Mouse (Mus musculus) MEL (cell line): ENCODE results near the gene Grtp1. TPM values are rescaled to one million over a fixed set of nuclear protein-coding genes. Genes with fewer than 3 reads are reported as not detected.

ENCODE experiments used
- DNase-seq: peaks from one replicate; pipeline ENCODE4 v3.0.0; 2011; ENCODE audit warnings: low read depth, low spot score
- H3K27ac ChIP-seq: 2 replicates; pipeline ENCODE4 v1.5.1; 2012; ENCODE audit warnings: low read depth, mild to moderate bottlenecking, control low read depth, low read length, moderate library complexity; ENCODE audit not compliant: control insufficient read depth
- H3K27me3 ChIP-seq, 2 experiments: fragments of 150-350 bp in 1 of 2; sonication (generic) in 1 of 2; 2 replicates each; pipeline ENCODE4 v1.6.1; 2012; ENCODE audit warnings: low read length in 2 of 2, mild to moderate bottlenecking in 2 of 2, improper control_type of control experiment in 1 of 2, moderate library complexity in 1 of 2; ENCODE audit not compliant: insufficient read depth in 2 of 2, control insufficient read depth in 1 of 2
- H3K36me3 ChIP-seq, 2 experiments: 2 replicates each; pipeline ENCODE4 v1.6.1; 2012 to 2014; ENCODE audit warnings: low read length in 2 of 2, improper control_type of control experiment in 1 of 2, inconsistent platforms in 1 of 2, mild to moderate bottlenecking in 1 of 2; ENCODE audit not compliant: insufficient read depth in 2 of 2, control insufficient read depth in 1 of 2
- H3K4me1 ChIP-seq, 2 experiments: fragments of 150-350 bp in 1 of 2; sonication (generic) in 1 of 2; 2 replicates each; pipeline ENCODE4 v1.6.1; 2012; ENCODE audit warnings: low read length in 2 of 2, improper control_type of control experiment in 1 of 2, mild to moderate bottlenecking in 1 of 2; ENCODE audit not compliant: insufficient read depth in 2 of 2, control insufficient read depth in 1 of 2
- H3K4me3 ChIP-seq, 2 experiments: fragments of 150-350 bp in 1 of 2; sonication (generic) in 1 of 2; 2 replicates each; pipeline ENCODE4 v1.5.1; 2012; ENCODE audit warnings: low read depth in 2 of 2, low read length in 2 of 2, mild to moderate bottlenecking in 2 of 2, moderate library complexity in 2 of 2, control low read depth in 1 of 2, improper control_type of control experiment in 1 of 2; ENCODE audit not compliant: control insufficient read depth in 1 of 2, insufficient read depth in 1 of 2
- H3K79me2 ChIP-seq: 2 replicates; pipeline ENCODE4 v1.6.1; 2012; ENCODE audit warnings: mild to moderate bottlenecking, low read length, moderate library complexity; ENCODE audit not compliant: control insufficient read depth, poor library complexity, insufficient read depth
- H3K9ac ChIP-seq: 2 replicates; pipeline ENCODE4 v1.6.1; 2012; ENCODE audit warnings: low read depth, mild to moderate bottlenecking, control low read depth, low read length, moderate library complexity; ENCODE audit not compliant: control insufficient read depth, poor library complexity, severe bottlenecking
- H3K9me3 ChIP-seq: fragments of 150-350 bp; sonication (generic); replicated peaks from 2 replicates; pipeline ENCODE4 v1.6.1; 2012; ENCODE audit warnings: mild to moderate bottlenecking, low read length, improper control_type of control experiment, moderate library complexity; ENCODE audit not compliant: insufficient read depth
- BHLHE40 ChIP-seq: IDR thresholded peaks from 2 replicates; pipeline ENCODE4 v1.6.1; 2012; ENCODE audit warnings: low read depth, mild to moderate bottlenecking, inconsistent platforms, low read length, improper control_type of control experiment, borderline replicate concordance
- CHD1 ChIP-seq: IDR thresholded peaks from 2 replicates; pipeline ENCODE4 v1.6.1; 2012; ENCODE audit warnings: low read depth, mild to moderate bottlenecking, inconsistent platforms, low read length, improper control_type of control experiment
- CHD2 ChIP-seq: IDR thresholded peaks from 2 replicates; pipeline ENCODE4 v1.6.1; 2011; ENCODE audit warnings: low read length, improper control_type of control experiment
- CTCF ChIP-seq, 3 experiments: IDR thresholded peaks in 2 of 3; conservative IDR thresholded peaks in 1 of 3; 2 replicates each; pipeline ENCODE4 v1.5.1; 2011 to 2012; ENCODE audit warnings: low read length in 3 of 3, low read depth in 2 of 3, mild to moderate bottlenecking in 2 of 3, improper control_type of control experiment in 1 of 3, inconsistent platforms in 1 of 3, mixed read lengths in 1 of 3, moderate library complexity in 1 of 3; ENCODE audit not compliant: control insufficient read depth in 1 of 3, insufficient read depth in 1 of 3, poor library complexity in 1 of 3, severe bottlenecking in 1 of 3
- E2F4 ChIP-seq: IDR thresholded peaks from 2 replicates; pipeline ENCODE4 v1.6.1; 2011; ENCODE audit warnings: low read depth, low read length, improper control_type of control experiment, borderline replicate concordance
- EP300 ChIP-seq, 2 experiments: IDR thresholded peaks; 2 replicates each; pipeline ENCODE4 v1.6.1; 2011; ENCODE audit warnings: improper control_type of control experiment in 2 of 2, low read length in 2 of 2, low read depth in 1 of 2, mild to moderate bottlenecking in 1 of 2
- ETS1 ChIP-seq: IDR thresholded peaks from 2 replicates; pipeline ENCODE4 v1.6.1; 2012; ENCODE audit warnings: low read depth, mild to moderate bottlenecking, inconsistent platforms, low read length, improper control_type of control experiment, moderate library complexity
- GABPA ChIP-seq: IDR thresholded peaks from 2 replicates; pipeline ENCODE4 v1.6.1; 2012; ENCODE audit warnings: low read depth, mild to moderate bottlenecking, inconsistent platforms, low read length, improper control_type of control experiment, moderate library complexity
- GATA1 ChIP-seq: IDR thresholded peaks from 2 replicates; pipeline ENCODE4 v1.6.1; 2011; ENCODE audit warnings: low read depth, low read length, improper control_type of control experiment
- JUND ChIP-seq: IDR thresholded peaks from 2 replicates; pipeline ENCODE4 v1.6.1; 2011; ENCODE audit warnings: low read depth, mild to moderate bottlenecking, improper control_type of control experiment, low read length
- KAT2A ChIP-seq: conservative IDR thresholded peaks from 2 replicates; pipeline ENCODE4 v1.6.1; 2012; ENCODE audit warnings: low read depth, low read length, improper control_type of control experiment, inconsistent platforms
- MAFK ChIP-seq: IDR thresholded peaks from 2 replicates; pipeline ENCODE4 v1.6.1; 2011; ENCODE audit warnings: low read depth, mild to moderate bottlenecking, low read length, improper control_type of control experiment, borderline replicate concordance
- MAX ChIP-seq: IDR thresholded peaks from 2 replicates; pipeline ENCODE4 v1.6.1; 2011; ENCODE audit warnings: low read length, improper control_type of control experiment
- MEF2A ChIP-seq: IDR thresholded peaks from 2 replicates; pipeline ENCODE4 v1.6.1; 2014; ENCODE audit warnings: low read depth, mild to moderate bottlenecking, inconsistent platforms, low read length, improper control_type of control experiment; ENCODE audit not compliant: poor library complexity, insufficient replicate concordance, severe bottlenecking; ENCODE audit errors: extremely low read depth
- MXI1 ChIP-seq: IDR thresholded peaks from 2 replicates; pipeline ENCODE4 v1.6.1; 2011; ENCODE audit warnings: mild to moderate bottlenecking, low read depth, low read length, improper control_type of control experiment
- MYB ChIP-seq: IDR thresholded peaks from 2 replicates; pipeline ENCODE4 v1.6.1; 2011; ENCODE audit warnings: mild to moderate bottlenecking, low read depth, low read length, improper control_type of control experiment
- MYC ChIP-seq: IDR thresholded peaks from 2 replicates; pipeline ENCODE4 v1.6.1; 2011; ENCODE audit warnings: low read depth, mild to moderate bottlenecking, low read length, improper control_type of control experiment, moderate library complexity
- NELFE ChIP-seq: IDR thresholded peaks from 2 replicates; pipeline ENCODE4 v1.6.1; 2011; ENCODE audit warnings: low read depth, low read length, improper control_type of control experiment
- NRF1 ChIP-seq: IDR thresholded peaks from 2 replicates; pipeline ENCODE4 v1.6.1; 2014; ENCODE audit warnings: low read depth, mild to moderate bottlenecking, inconsistent platforms, low read length, improper control_type of control experiment, moderate library complexity; ENCODE audit not compliant: poor library complexity, insufficient read depth, severe bottlenecking
- POLR2A ChIP-seq, 2 experiments: IDR thresholded peaks; 2 replicates each; pipeline ENCODE4 v1.6.1; 2011 to 2012; ENCODE audit warnings: low read length in 2 of 2, mild to moderate bottlenecking in 2 of 2, control low read depth in 1 of 2, improper control_type of control experiment in 1 of 2, low read depth in 1 of 2, moderate library complexity in 1 of 2; ENCODE audit not compliant: control insufficient read depth in 1 of 2, insufficient read depth in 1 of 2, poor library complexity in 1 of 2
- POLR2AphosphoS2 ChIP-seq: IDR thresholded peaks from 2 replicates; pipeline ENCODE4 v1.6.1; 2011; ENCODE audit warnings: low read length, improper control_type of control experiment
- RAD21 ChIP-seq: IDR thresholded peaks from 2 replicates; pipeline ENCODE4 v1.6.1; 2011; ENCODE audit warnings: mild to moderate bottlenecking, low read depth, low read length, improper control_type of control experiment
- RCOR1 ChIP-seq: IDR thresholded peaks from 2 replicates; pipeline ENCODE4 v1.6.1; 2012; ENCODE audit warnings: low read depth, mild to moderate bottlenecking, inconsistent platforms, low read length, improper control_type of control experiment
- SIN3A ChIP-seq: IDR thresholded peaks from 2 replicates; pipeline ENCODE4 v1.6.1; 2012; ENCODE audit warnings: low read length, improper control_type of control experiment, inconsistent platforms
- TAL1 ChIP-seq: IDR thresholded peaks from 2 replicates; pipeline ENCODE4 v1.6.1; 2012; ENCODE audit warnings: mild to moderate bottlenecking, inconsistent platforms, low read length, moderate library complexity, mixed read lengths
- TCF12 ChIP-seq: IDR thresholded peaks from 2 replicates; pipeline ENCODE4 v1.6.1; 2014; ENCODE audit warnings: low read depth, mild to moderate bottlenecking, inconsistent platforms, low read length, improper control_type of control experiment, moderate library complexity
- UBTF ChIP-seq: IDR thresholded peaks from 2 replicates; pipeline ENCODE4 v1.6.1; 2012; ENCODE audit warnings: low read depth, mild to moderate bottlenecking, inconsistent platforms, low read length, improper control_type of control experiment, moderate library complexity, borderline replicate concordance; ENCODE audit not compliant: insufficient read depth
- USF1 ChIP-seq: IDR thresholded peaks from 2 replicates; pipeline ENCODE4 v1.6.1; 2014; ENCODE audit warnings: low read depth, mild to moderate bottlenecking, inconsistent platforms, low read length, improper control_type of control experiment, moderate library complexity
- USF2 ChIP-seq, 2 experiments: IDR thresholded peaks; 2 replicates each; pipeline ENCODE4 v1.6.1; 2011 to 2012; ENCODE audit warnings: improper control_type of control experiment in 2 of 2, low read length in 2 of 2, borderline replicate concordance in 1 of 2, inconsistent platforms in 1 of 2, low read depth in 1 of 2, mild to moderate bottlenecking in 1 of 2; ENCODE audit not compliant: insufficient read depth in 1 of 2
- ZKSCAN1 ChIP-seq: IDR thresholded peaks from 2 replicates; pipeline ENCODE4 v1.6.1; 2012; ENCODE audit warnings: low read depth, mild to moderate bottlenecking, inconsistent platforms, low read length, improper control_type of control experiment, moderate library complexity
- polyA plus RNA-seq, 2 experiments: library from polyadenylated mRNA; stranded (reverse) in 1 of 2; unstranded in 1 of 2; fragments of >175 nt in 1 of 2; fragments of >200 nt in 1 of 2; gene quantifications; 2 replicates each; pipeline versions ENCODE4 v1.2.1 to v1.2.4; 2012; ENCODE audit warnings: low replicate concordance in 2 of 2, low read depth in 1 of 2; ENCODE audit not compliant: insufficient read length in 2 of 2, insufficient read depth in 1 of 2, missing spikeins in 1 of 2
- total RNA-seq: library from RNA; depleted of rRNA; stranded (reverse); fragments of 300-350 nt; gene quantifications from 2 replicates; pipeline ENCODE4 v1.2.3, GENCODE M21; 2012

Grtp1 gene
- total and polyA plus RNA-seq, 3 experiments = 11.9 to 15.1 TPM; not detected in 1

DNA sequence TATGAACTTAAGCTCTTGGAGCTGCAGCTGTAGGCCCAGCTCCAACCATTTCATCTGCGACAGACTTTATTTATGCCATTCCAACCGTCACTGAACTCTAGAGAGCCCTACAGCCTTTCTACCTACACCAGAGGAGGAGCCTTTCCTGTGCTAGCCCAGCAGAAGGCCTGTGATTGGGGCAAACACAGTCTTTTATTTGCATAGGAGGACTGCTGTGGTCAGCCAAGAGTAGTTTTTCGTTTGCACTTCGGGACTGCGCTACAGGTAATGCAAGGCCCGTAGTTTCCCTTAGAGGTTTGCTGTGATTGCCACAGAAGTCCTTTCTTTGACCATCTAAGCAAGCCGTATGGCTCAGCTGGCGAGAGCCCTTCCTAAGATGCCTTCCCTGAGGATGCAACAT, 16.0 kb upstream of the Grtp1 start:
- H3K27me3 ChIP-seq = no peaks in the 10 kb centered on the region; a peak in 1 of 4 replicates

DNA sequence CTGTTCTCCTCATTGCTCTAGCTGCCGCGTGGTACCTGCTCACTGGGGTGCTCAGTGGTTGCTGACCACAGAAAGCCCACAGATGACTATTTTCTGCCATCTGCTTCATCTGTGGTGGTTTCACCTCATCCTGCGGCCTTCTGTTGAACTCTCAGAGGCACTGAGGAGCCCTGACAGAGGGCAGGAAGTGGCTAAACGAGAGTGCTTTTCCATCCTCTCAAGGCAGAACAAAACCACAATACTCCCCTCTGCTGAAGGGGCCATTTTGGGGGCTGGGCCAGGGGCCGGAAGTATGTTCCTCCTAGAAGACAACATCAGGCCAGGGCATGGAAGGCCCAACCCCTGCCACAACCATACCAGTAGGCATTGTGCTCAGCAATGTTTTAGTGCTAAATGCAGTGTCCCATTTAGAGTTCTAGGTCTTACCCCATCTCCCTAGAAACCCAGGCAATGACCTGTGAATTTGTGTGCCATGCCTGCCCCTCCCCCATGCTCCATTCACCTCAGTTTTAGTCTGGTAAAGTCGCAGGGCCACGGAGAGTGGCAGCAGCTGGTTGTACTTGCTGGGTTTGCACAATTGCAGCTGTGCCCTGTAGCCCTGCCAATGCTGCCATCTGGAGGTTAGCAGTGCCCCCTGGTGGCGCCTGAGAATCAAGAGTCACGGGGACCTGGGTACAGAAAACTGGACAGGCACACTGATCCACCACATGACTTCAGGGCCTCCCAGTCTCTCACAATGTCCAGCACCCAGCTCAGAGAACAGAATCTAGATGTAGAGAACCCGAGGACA, 13.3 kb upstream of the Grtp1 start:
- DNase-seq = peak; percentile 94
- Histone ChIP-seq H3K4me3 (peak overlapping the region; percentile 34 to 79), H3K27ac (peak overlapping the region; percentile 16), H3K9ac (peak overlapping the region; percentile 62), H3K79me2 (no peaks in the 10 kb centered on the region), H3K36me3 (peaks cover 0 to 12% of the 10 kb centered on the region in 2 experiments; a peak in 2 of 4 replicates), H3K27me3 (no peaks in the 10 kb centered on the region), H3K4me1 (peaks cover 7 to 25% of the 10 kb centered on the region in 2 experiments), H3K9me3 (no peaks in the 10 kb centered on the region)
- TF ChIP-seq BHLHE40 (no peak; the same call in 1 of the 2 replicates), USF1 (peak; percentile 75), E2F4 (no peak), NELFE (0 out of 2 replicates have a peak, but pooled peaks have one; percentile 10), GATA1 (no peak), MXI1 (peak; percentile 74), ZKSCAN1 (no peak), MAFK (0 out of 2 replicates have a peak, but pooled peaks have one; percentile 16), TAL1 (no peak), POLR2A (IDR thresholded peaks at IDR 0.05; ENCODE audit: control insufficient read depth in 1 of 2, insufficient read depth in 1 of 2, low read depth in 1 of 2, low read length in 2 of 2, poor library complexity in 1 of 2) (peak in 1 of 2 experiments; percentile 46; a peak in 1 of 4 replicates), CHD2 (peak; percentile 12; the same call in 1 of the 2 replicates), MAX (0 out of 2 replicates have a peak, but pooled peaks have one; percentile 40), RAD21 (peak; percentile 99), TCF12 (peak; percentile 73), MYB (no peak), GABPA (no peak), CTCF (IDR thresholded peaks at IDR 0.05 in 2 of 3, conservative IDR thresholded peaks at IDR 0.05 in 1 of 3; ENCODE audit: control insufficient read depth in 1 of 3, insufficient read depth in 1 of 3, low read depth in 2 of 3, low read length in 3 of 3, poor library complexity in 1 of 3, severe bottlenecking in 1 of 3) (peak; percentile 74 to 99 (median 96)), POLR2AphosphoS2 (no peak), SIN3A (peak; percentile 86), RCOR1 (no peak; the same call in 1 of the 2 replicates), USF2 (IDR thresholded peaks at IDR 0.05; ENCODE audit: borderline replicate concordance in 1 of 2, insufficient read depth in 1 of 2, low read depth in 1 of 2, low read length in 2 of 2) (no peak), NRF1 (0 out of 2 replicates have a peak, but pooled peaks have one; percentile 13), ETS1 (peak; percentile 82), MEF2A (no peak)

More for the DNA sequence above, 16.0 kb upstream of the Grtp1 start:
- Histone ChIP-seq H3K9ac (no peak overlapping the region), H3K36me3 (no peaks in the 10 kb centered on the region), H3K9me3 (no peaks in the 10 kb centered on the region), H3K27ac (no peak overlapping the region), H3K79me2 (no peaks in the 10 kb centered on the region), H3K4me3 (no peak overlapping the region), H3K4me1 (peaks cover 7 to 12% of the 10 kb centered on the region in 2 experiments; a peak in 3 of 4 replicates)
- TF ChIP-seq KAT2A (no peak), MXI1 (no peak), UBTF (no peak), NRF1 (no peak), MYC (no peak), CTCF (IDR thresholded peaks at IDR 0.05 in 2 of 3, conservative IDR thresholded peaks at IDR 0.05 in 1 of 3; ENCODE audit: control insufficient read depth in 1 of 3, insufficient read depth in 1 of 3, low read depth in 2 of 3, low read length in 3 of 3, poor library complexity in 1 of 3, severe bottlenecking in 1 of 3) (no peak), ETS1 (no peak), CHD1 (no peak), MAX (no peak), JUND (no peak), POLR2AphosphoS2 (no peak), RCOR1 (no peak), RAD21 (no peak), EP300 (IDR thresholded peaks at IDR 0.05; ENCODE audit: low read depth in 1 of 2, low read length in 2 of 2) (no peak)
- no peak for DNase-seq
